1 mouse cellular context compared by ENCODE assay signal in genomic region chr5:139351628-139352027, GRCm38 (mm10).
TF ChIP-seq lines count a peak whose summit lies in the region.

No protein-coding gene starts in this region.

TF ChIP-seq in CH12.LX, 34 proteins besides CTCF, POLR2A, EP300 and RAD21:
- TF ChIP-seq MXI1 (IDR thresholded peaks at IDR 0.05; ENCODE audit: low read depth, low read length) (no peak), TCF12 (IDR thresholded peaks at IDR 0.05; ENCODE audit: low read depth, low read length) (no peak), GABPA (IDR thresholded peaks at IDR 0.05; ENCODE audit: insufficient replicate concordance, low read depth, low read length) (no peak), KAT2A (IDR thresholded peaks at IDR 0.05; ENCODE audit: insufficient replicate concordance, low read length) (no peak), IRF4 (IDR thresholded peaks at IDR 0.05; ENCODE audit: low read depth, low read length) (no peak), E2F4 (IDR thresholded peaks at IDR 0.05; ENCODE audit: insufficient replicate concordance, low read depth, low read length) (no peak), PAX5 (IDR thresholded peaks at IDR 0.05; ENCODE audit: low read length) (no peak), HCFC1 (IDR thresholded peaks at IDR 0.05; ENCODE audit: low read depth, low read length) (no peak), BHLHE40 (IDR thresholded peaks at IDR 0.05; ENCODE audit: low read depth, low read length) (no peak), MYC (IDR thresholded peaks at IDR 0.05; ENCODE audit: low read depth, low read length) (no peak)
TF ChIP-seq in CH12.LX: peak in this region for 0.
